ENCODE assay signal across 8 mouse cellular contexts in the genomic region with DNA sequence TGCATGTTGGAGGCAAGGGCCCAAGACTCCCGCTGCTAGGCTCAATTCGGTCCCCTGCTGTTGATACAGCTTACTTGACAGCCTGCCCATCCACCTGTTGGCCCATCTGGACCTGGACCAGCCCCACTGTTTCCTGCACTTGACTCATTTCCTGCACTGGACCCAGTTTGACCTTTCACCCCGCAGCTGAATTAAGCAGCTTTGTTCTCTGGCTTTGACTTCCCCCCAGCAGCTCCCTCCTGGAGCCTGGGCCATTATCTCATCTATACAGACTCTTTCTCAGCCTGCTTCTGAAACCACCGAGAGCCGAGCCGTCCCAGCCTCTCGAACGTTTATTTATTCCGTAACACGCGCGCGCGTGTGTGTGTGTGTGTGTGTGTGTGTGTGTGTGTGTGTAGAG. TPM values are rescaled to one million over a fixed set of nuclear protein-coding genes. Genes with fewer than 3 reads are reported as not detected.
A peak's percentile ranks its signal among the peaks of the same experiment; 100 is the strongest.
DNase-seq lines count a peak whose midpoint lies in the region; ATAC-seq lines count a peak whose summit lies in the region.
"Had no signal": no experiment of that assay in that cellular context is flagged by ENCODE, and none has a peak within 500 bp of the region (broad histone marks: within the 10 kb centered on the region; RNA-seq: fewer than 3 reads in every experiment).

No protein-coding gene starts in this region.

- H3K9ac ChIP-seq in neural tube, embryonic 11.5 days (ENCODE audit: low read length) = no peak overlapping the region
- H3K9ac ChIP-seq in neural tube, embryonic 15.5 days (replicated peaks) = no peak overlapping the region
- H3K9ac ChIP-seq: neural tube, embryonic 12.5 days had no signal

- ATAC-seq in neural tube, embryonic 11.5 days (ENCODE audit: insufficient read depth, low FRiP score, low TSS enrichment) = no peak
- no peak for ATAC-seq in neural tube, embryonic 15.5 days (ENCODE audit: low FRiP score)
- ATAC-seq in monocyte, adult 5-6 weeks (replicated peaks; ENCODE audit: insufficient number of reproducible peaks, low FRiP score, low TSS enrichment, poor library complexity, severe bottlenecking) = 0 out of 2 replicates have a peak, but pooled peaks have one; percentile 35

- no peaks in the 10 kb centered on the region for H3K27me3 ChIP-seq in neural tube, embryonic 11.5 days (ENCODE audit: control insufficient read depth, insufficient read depth, low read length)
- H3K27me3 ChIP-seq in neural tube, embryonic 15.5 days (replicated peaks) = no peaks in the 10 kb centered on the region
- H3K27me3 ChIP-seq: neural tube, embryonic 12.5 days had no signal

- DNase-seq in neural tube, embryonic 11.5 days (ENCODE audit: low spot score) = peak; percentile 23
- peak; percentile 97 for DNase-seq in heart, adult 11 months
- DNase-seq in kidney, postnatal 14 days = peak; percentile 64
- DNase-seq in left cerebral cortex, adult 11 months (ENCODE audit: low spot score) = no peak

- no peak overlapping the region for H3K4me3 ChIP-seq in neural tube, embryonic 11.5 days (ENCODE audit: low read depth, low read length)
- H3K4me3 ChIP-seq in neural tube, embryonic 15.5 days (replicated peaks) = no peak overlapping the region
- peak overlapping the region; percentile 26; the same call in 1 of the 2 replicates for H3K4me3 ChIP-seq in brown adipose tissue, adult 24 weeks (ENCODE audit: insufficient read depth, low read depth, low read length)
- H3K4me3 ChIP-seq: neural tube, embryonic 12.5 days had no signal

- no peaks in the 10 kb centered on the region for H3K4me1 ChIP-seq in neural tube, embryonic 11.5 days (ENCODE audit: control insufficient read depth, insufficient read depth, low read length)
- H3K4me1 ChIP-seq in neural tube, embryonic 15.5 days = 0 out of 2 replicates have a peak, but pooled peaks cover 5% of the 10 kb centered on the region
- 0 out of 2 replicates have a peak, but pooled peaks cover 3% of the 10 kb centered on the region for H3K4me1 ChIP-seq in brown adipose tissue, adult 24 weeks (ENCODE audit: control insufficient read depth, insufficient read depth, insufficient read length, low read length)
- H3K4me1 ChIP-seq: neural tube, embryonic 12.5 days had no signal

- H3K27ac ChIP-seq in neural tube, embryonic 11.5 days (ENCODE audit: low read depth, low read length) = no peak overlapping the region
- H3K27ac ChIP-seq in neural tube, embryonic 15.5 days (replicated peaks) = no peak overlapping the region
- H3K27ac ChIP-seq in brown adipose tissue, adult 24 weeks (replicated peaks; ENCODE audit: low read depth, low read length) = peak overlapping the region; percentile 78
- H3K27ac ChIP-seq: neural tube, embryonic 12.5 days had no signal

- 59% methylated on average over 14 of the region's 14 CpGs for WGBS in neural tube, embryonic 11.5 days
- WGBS in neural tube, embryonic 15.5 days = 43% methylated on average over 14 of the region's 14 CpGs

- no peaks in the 10 kb centered on the region for H3K36me3 ChIP-seq in neural tube, embryonic 11.5 days (ENCODE audit: control insufficient read depth, insufficient read depth, low read length)
- H3K36me3 ChIP-seq in neural tube, embryonic 15.5 days = no peaks in the 10 kb centered on the region
- H3K36me3 ChIP-seq: neural tube, embryonic 12.5 days had no signal

- H3K4me2 ChIP-seq in neural tube, embryonic 11.5 days (ENCODE audit: low read depth) = no peak overlapping the region
- no peak overlapping the region for H3K4me2 ChIP-seq in neural tube, embryonic 15.5 days
- H3K4me2 ChIP-seq: neural tube, embryonic 12.5 days had no signal

- H3K9me3 ChIP-seq in neural tube, embryonic 11.5 days (ENCODE audit: control insufficient read depth, low read length) = no peaks in the 10 kb centered on the region
- H3K9me3 ChIP-seq in neural tube, embryonic 15.5 days (replicated peaks) = no peaks in the 10 kb centered on the region
- H3K9me3 ChIP-seq: neural tube, embryonic 12.5 days had no signal

RNA-seq across cellular contexts. Expression of gene Upb1, which starts 3.9 kb away (rescaled TPM):
- polyA plus RNA-seq in neural tube, embryonic 11.5 days (2014; fragmentation: Nextera tagmentation; extraction: Ambion mirVana) = not detected in 2 replicates
- 0.23 and 0.51 TPM in 2 replicates for polyA plus RNA-seq in neural tube, embryonic 15.5 days (2015; fragmentation: Nextera tagmentation; extraction: Ambion mirVana)
- 2.1 TPM in 1 of 2 replicates, not detected in the other for polyA plus RNA-seq in brown adipose tissue, adult 24 weeks (2012; ENCODE audit: insufficient read depth, insufficient read length, missing spikeins)
- 1.5 to 1.6 TPM (median 1.5 TPM) in 3 replicates for total RNA-seq in monocyte, adult 5-6 weeks (2017)
